Mouse (Mus musculus): Measurements from ENCODE around the gene Dusp7. TPM values are rescaled to one million over a fixed set of nuclear protein-coding genes. Genes with fewer than 3 reads are reported as not detected.

Gene Dusp7
- polyA plus RNA-seq, 1 experiment from 2014 or later: 4.6 TPM

- WGBS: 59% methylated on average over 13 of the region's 13 CpGs
- H3K4me1 ChIP-seq (replicated peaks; ENCODE audit: control insufficient read depth, insufficient read depth, low read length): no peaks in the 10 kb centered on the region
- no peak overlapping the region for H3K4me2 ChIP-seq (replicated peaks; ENCODE audit: low read depth)
- H3K27me3 ChIP-seq (replicated peaks; ENCODE audit: control insufficient read depth, insufficient read depth, low read length): no peaks in the 10 kb centered on the region
- H3K27ac ChIP-seq (ENCODE audit: low read depth, low read length): no peak overlapping the region
- no peak for ATAC-seq
- H3K36me3 ChIP-seq (ENCODE audit: control insufficient read depth, insufficient read depth): no peaks in the 10 kb centered on the region
- H3K4me3 ChIP-seq (ENCODE audit: low read depth, low read length): no peak overlapping the region
- H3K9ac ChIP-seq (ENCODE audit: low read depth, low read length): no peak overlapping the region; the same call in 1 of the 2 replicates
- H3K9me3 ChIP-seq (ENCODE audit: control insufficient read depth): no peaks in the 10 kb centered on the region
- no peak for TF ChIP-seq CTCF (IDR thresholded peaks at IDR 0.05; ENCODE audit: low read depth)
These were observed 27.7 kb upstream of the Dusp7 start for GRCm38 (mm10) chr9:106340501-106341312.

GRCm38 (mm10) chr9:106341313-106341686 lies 27.1 kb upstream of the Dusp7 start:
- H3K9me3 ChIP-seq (ENCODE audit: control insufficient read depth): no peaks in the 10 kb centered on the region
- H3K4me2 ChIP-seq (replicated peaks; ENCODE audit: low read depth): no peak overlapping the region
- no peaks in the 10 kb centered on the region for H3K36me3 ChIP-seq (ENCODE audit: control insufficient read depth, insufficient read depth)
- no peak overlapping the region for H3K27ac ChIP-seq (ENCODE audit: low read depth, low read length)
- H3K27me3 ChIP-seq (replicated peaks; ENCODE audit: control insufficient read depth, insufficient read depth, low read length): no peaks in the 10 kb centered on the region
- WGBS: 50% methylated on average over 3 of the region's 3 CpGs
- H3K9ac ChIP-seq (ENCODE audit: low read depth, low read length): no peak overlapping the region
- no peak overlapping the region for H3K4me3 ChIP-seq (ENCODE audit: low read depth, low read length)
- TF ChIP-seq CTCF (IDR thresholded peaks at IDR 0.05; ENCODE audit: low read depth): no peak
- ATAC-seq: no peak
- no peaks in the 10 kb centered on the region for H3K4me1 ChIP-seq (replicated peaks; ENCODE audit: control insufficient read depth, insufficient read depth, low read length)

- TF ChIP-seq CTCF (IDR thresholded peaks at IDR 0.05; ENCODE audit: low read depth): no peak
These were observed 25.9 kb upstream of the Dusp7 start for GRCm38 (mm10) chr9:106342573-106342972.

GRCm38 (mm10) chr9:106345167-106345566 lies 23.3 kb upstream of the Dusp7 start:
- Histone ChIP-seq H3K4me3 (ENCODE audit: low read depth, low read length) (no peak overlapping the region), H3K9me3 (ENCODE audit: control insufficient read depth) (no peaks in the 10 kb centered on the region), H3K27me3 (replicated peaks; ENCODE audit: control insufficient read depth, insufficient read depth, low read length) (no peaks in the 10 kb centered on the region), H3K4me1 (replicated peaks; ENCODE audit: control insufficient read depth, insufficient read depth, low read length) (no peaks in the 10 kb centered on the region), H3K36me3 (ENCODE audit: control insufficient read depth, insufficient read depth) (no peaks in the 10 kb centered on the region), H3K4me2 (replicated peaks; ENCODE audit: low read depth) (no peak overlapping the region), H3K27ac (ENCODE audit: low read depth, low read length) (no peak overlapping the region), H3K9ac (ENCODE audit: low read depth, low read length) (no peak overlapping the region)
- TF ChIP-seq CTCF (IDR thresholded peaks at IDR 0.05; ENCODE audit: low read depth): no peak
- no peak for ATAC-seq
- WGBS: 45% methylated on average over 6 of the region's 6 CpGs

More at GRCm38 (mm10) chr9:106342573-106342972, 25.9 kb upstream of the Dusp7 start:
- Histone ChIP-seq H3K27ac (ENCODE audit: low read depth, low read length) (no peak overlapping the region), H3K9ac (ENCODE audit: low read depth, low read length) (no peak overlapping the region), H3K4me3 (ENCODE audit: low read depth, low read length) (no peak overlapping the region), H3K4me2 (replicated peaks; ENCODE audit: low read depth) (no peak overlapping the region), H3K4me1 (replicated peaks; ENCODE audit: control insufficient read depth, insufficient read depth, low read length) (no peaks in the 10 kb centered on the region), H3K9me3 (ENCODE audit: control insufficient read depth) (no peaks in the 10 kb centered on the region), H3K36me3 (ENCODE audit: control insufficient read depth, insufficient read depth) (no peaks in the 10 kb centered on the region), H3K27me3 (replicated peaks; ENCODE audit: control insufficient read depth, insufficient read depth, low read length) (no peaks in the 10 kb centered on the region)
- no peak for ATAC-seq
- WGBS: 93% methylated on average over 9 of the region's 9 CpGs

- Histone ChIP-seq H3K4me2 (replicated peaks; ENCODE audit: low read depth) (no peak overlapping the region), H3K36me3 (ENCODE audit: control insufficient read depth, insufficient read depth) (no peaks in the 10 kb centered on the region), H3K9ac (ENCODE audit: low read depth, low read length) (no peak overlapping the region), H3K27me3 (replicated peaks; ENCODE audit: control insufficient read depth, insufficient read depth, low read length) (no peaks in the 10 kb centered on the region), H3K9me3 (ENCODE audit: control insufficient read depth) (no peaks in the 10 kb centered on the region), H3K27ac (ENCODE audit: low read depth, low read length) (no peak overlapping the region), H3K4me1 (replicated peaks; ENCODE audit: control insufficient read depth, insufficient read depth, low read length) (no peaks in the 10 kb centered on the region), H3K4me3 (ENCODE audit: low read depth, low read length) (no peak overlapping the region)
- WGBS: 63% methylated on average over 6 of the region's 6 CpGs
- no peak for TF ChIP-seq CTCF (IDR thresholded peaks at IDR 0.05; ENCODE audit: low read depth)
- ATAC-seq: no peak
These were observed 22.8 kb upstream of the Dusp7 start for GRCm38 (mm10) chr9:106345630-106346029.

GRCm38 (mm10) chr9:106348281-106348680 lies 20.2 kb upstream of the Dusp7 start:
- 73% methylated on average over 10 of the region's 10 CpGs for WGBS
- Histone ChIP-seq H3K4me3 (ENCODE audit: low read depth, low read length) (no peak overlapping the region), H3K27me3 (replicated peaks; ENCODE audit: control insufficient read depth, insufficient read depth, low read length) (no peaks in the 10 kb centered on the region)

More at GRCm38 (mm10) chr9:106348281-106348680, 20.2 kb upstream of the Dusp7 start:
- H3K27ac ChIP-seq (ENCODE audit: low read depth, low read length): no peak overlapping the region
- H3K9me3 ChIP-seq (ENCODE audit: control insufficient read depth): no peaks in the 10 kb centered on the region
- H3K4me2 ChIP-seq (replicated peaks; ENCODE audit: low read depth): no peak overlapping the region
- no peaks in the 10 kb centered on the region for H3K4me1 ChIP-seq (replicated peaks; ENCODE audit: control insufficient read depth, insufficient read depth, low read length)
- H3K9ac ChIP-seq (ENCODE audit: low read depth, low read length): no peak overlapping the region
- no peak for ATAC-seq
- no peaks in the 10 kb centered on the region for H3K36me3 ChIP-seq (ENCODE audit: control insufficient read depth, insufficient read depth)
- no peak for TF ChIP-seq CTCF (IDR thresholded peaks at IDR 0.05; ENCODE audit: low read depth)
